Mouse (Mus musculus): ENCODE measurements around the gene Ankdd1a. TPM values are rescaled to one million over a fixed set of nuclear protein-coding genes. Genes with fewer than 3 reads are reported as not detected.

Gene Ankdd1a
- 0.19 TPM in 1 of 2 replicates, not detected in the other for polyA plus RNA-seq (2015; fragmentation: Nextera tagmentation; extraction: Ambion mirVana)

GRCm38 (mm10) chr9:65519807-65520504, at the start of gene Ankdd1a:
Gene Ankdd1a (minus strand): TSS chr9:65520193.

GRCm38 (mm10) chr9:65460732-65461442, 59.1 kb downstream of the Ankdd1a start, which contains the start of gene Spg21:
Gene Spg21 (plus strand): TSS chr9:65460947.

Other genes starting within 250 kb of the Ankdd1a start
- 29.9 and 31.9 TPM in 2 replicates for gene Clpx, start 225.9 kb downstream of the Ankdd1a start, polyA plus RNA-seq (2015; fragmentation: Nextera tagmentation; extraction: Ambion mirVana)
- gene Pdcd7, start 174.1 kb downstream of the Ankdd1a start, polyA plus RNA-seq (2015; fragmentation: Nextera tagmentation; extraction: Ambion mirVana), result 7.1 and 8.2 TPM in 2 replicates
- gene Ubap1l, start 159.2 kb downstream of the Ankdd1a start, polyA plus RNA-seq (2015; fragmentation: Nextera tagmentation; extraction: Ambion mirVana), result 0.28 and 0.30 TPM in 2 replicates
- gene Kbtbd13, start 128.5 kb downstream of the Ankdd1a start, polyA plus RNA-seq (2015; fragmentation: Nextera tagmentation; extraction: Ambion mirVana), result 0.12 and 0.17 TPM in 2 replicates
- 1.7 and 2.4 TPM in 2 replicates for gene Rasl12, start 121.7 kb downstream of the Ankdd1a start, polyA plus RNA-seq (2015; fragmentation: Nextera tagmentation; extraction: Ambion mirVana)
- gene Slc51b, start 97.2 kb downstream of the Ankdd1a start, polyA plus RNA-seq (2015; fragmentation: Nextera tagmentation; extraction: Ambion mirVana), result not detected in 2 replicates
- gene Mtfmt, start 84.4 kb downstream of the Ankdd1a start, polyA plus RNA-seq (2015; fragmentation: Nextera tagmentation; extraction: Ambion mirVana), result 8.6 and 11.7 TPM in 2 replicates
- 30.6 and 47.7 TPM in 2 replicates for gene Spg21, start 59.2 kb downstream of the Ankdd1a start, polyA plus RNA-seq (2015; fragmentation: Nextera tagmentation; extraction: Ambion mirVana)
- 29.4 and 30.1 TPM in 2 replicates for gene Plekho2, start 59.8 kb upstream of the Ankdd1a start, polyA plus RNA-seq (2015; fragmentation: Nextera tagmentation; extraction: Ambion mirVana)
- gene Pif1, start 67.0 kb upstream of the Ankdd1a start, polyA plus RNA-seq (2015; fragmentation: Nextera tagmentation; extraction: Ambion mirVana), result 9.3 and 11.3 TPM in 2 replicates
- 5.5 and 7.6 TPM in 2 replicates for gene Rbpms2, start 109.5 kb upstream of the Ankdd1a start, polyA plus RNA-seq (2015; fragmentation: Nextera tagmentation; extraction: Ambion mirVana)
- gene Oaz2, start 147.8 kb upstream of the Ankdd1a start, polyA plus RNA-seq (2015; fragmentation: Nextera tagmentation; extraction: Ambion mirVana), result 102 and 124 TPM in 2 replicates